Mouse (Mus musculus) myocyte (in vitro differentiated cells): ENCODE data around the gene Lyrm1. TPM values are rescaled to one million over a fixed set of nuclear protein-coding genes. Genes with fewer than 3 reads are reported as not detected.

Source experiments
- H3K27me3 ChIP-seq: one replicate; pipeline ENCODE4 v1.6.1; 2011; ENCODE audit not compliant: control insufficient read depth, insufficient read depth, insufficient read length
- H3K36me3 ChIP-seq: one replicate; pipeline ENCODE4 v1.6.1; 2011; ENCODE audit not compliant: control insufficient read depth, insufficient read depth
- H3K4me2 ChIP-seq: one replicate; pipeline ENCODE4 v1.6.1; 2011; ENCODE audit warnings: low read depth, control low read depth
- H3K4me3 ChIP-seq: one replicate; pipeline ENCODE4 v1.5.1; 2011; ENCODE audit warnings: mild to moderate bottlenecking, control low read depth, moderate library complexity
- H3K79me2 ChIP-seq: one replicate; pipeline ENCODE4 v1.6.1; 2011; ENCODE audit not compliant: control insufficient read depth, insufficient read depth
- H3ac ChIP-seq: one replicate; pipeline ENCODE4 v1.6.1; 2011; ENCODE audit not compliant: control insufficient read depth, insufficient read length
- CEBPB ChIP-seq: IDR thresholded peaks from 2 replicates; pipeline ENCODE4 v1.6.1; 2011; ENCODE audit warnings: mild to moderate bottlenecking, moderate library complexity; ENCODE audit not compliant: poor library complexity, insufficient read depth, severe bottlenecking
- E2F4 ChIP-seq: IDR thresholded peaks from one replicate; pipeline ENCODE4 v1.6.1; 2011; ENCODE audit warnings: mild to moderate bottlenecking, control low read depth, moderate library complexity; ENCODE audit not compliant: insufficient read depth
- MAX ChIP-seq: IDR thresholded peaks from one replicate; pipeline ENCODE4 v1.6.1; 2011; ENCODE audit warnings: low read depth, mild to moderate bottlenecking, control low read depth
- MYOD1 ChIP-seq, 3 experiments: IDR thresholded peaks; one replicate each; pipeline ENCODE4 v1.6.1; 2011; ENCODE audit warnings: control low read depth in 2 of 3, low read depth in 2 of 3, mild to moderate bottlenecking in 2 of 3, moderate library complexity in 1 of 3; ENCODE audit not compliant: insufficient read length in 2 of 3, control insufficient read depth in 1 of 3
- MYOG ChIP-seq, 3 experiments: IDR thresholded peaks; one replicate each; pipeline ENCODE4 v1.6.1; 2011; ENCODE audit warnings: control low read depth in 2 of 3, low read depth in 2 of 3, mild to moderate bottlenecking in 2 of 3; ENCODE audit not compliant: insufficient read length in 2 of 3, control insufficient read depth in 1 of 3, insufficient read depth in 1 of 3
- POLR2A ChIP-seq: IDR thresholded peaks from one replicate; pipeline ENCODE4 v1.6.1; 2011; ENCODE audit warnings: low read depth, mild to moderate bottlenecking, control low read depth, moderate library complexity; ENCODE audit not compliant: insufficient read length
- POLR2AphosphoS2 ChIP-seq: IDR thresholded peaks from one replicate; pipeline ENCODE4 v1.6.1; 2011; ENCODE audit warnings: low read depth, control low read depth; ENCODE audit not compliant: insufficient read length
- REST ChIP-seq: IDR thresholded peaks from one replicate; pipeline ENCODE4 v1.6.1; 2011; ENCODE audit warnings: mild to moderate bottlenecking, control low read depth, moderate library complexity; ENCODE audit not compliant: insufficient read depth, insufficient read length
- SRF ChIP-seq: IDR thresholded peaks from one replicate; pipeline ENCODE4 v1.6.1; 2011; ENCODE audit warnings: low read depth; ENCODE audit not compliant: control insufficient read depth, insufficient read length
- TCF12 ChIP-seq: IDR thresholded peaks from one replicate; pipeline ENCODE4 v1.6.1; 2011; ENCODE audit warnings: mild to moderate bottlenecking, control low read depth; ENCODE audit not compliant: poor library complexity, insufficient read depth, severe bottlenecking
- TCF3 ChIP-seq: IDR thresholded peaks from one replicate; pipeline ENCODE4 v1.6.1; 2011; ENCODE audit warnings: low read depth, control low read depth; ENCODE audit not compliant: insufficient read length
- USF1 ChIP-seq: IDR thresholded peaks from one replicate; pipeline ENCODE4 v1.6.1; 2011; ENCODE audit warnings: low read depth, mild to moderate bottlenecking, control low read depth, moderate library complexity
- polyA plus RNA-seq: library from polyadenylated mRNA; unstranded; fragments of >200 nt; fragmentation: generic; extraction: Trizol; gene quantifications from one replicate; pipeline ENCODE4 v1.2.1, GENCODE M21; 2012; ENCODE audit warnings: missing spikeins

Lyrm1 gene
- polyA plus RNA-seq, 1 experiment = 5.2 TPM

- Histone ChIP-seq H3K27me3 (no peaks in the 10 kb centered on the region), H3K79me2 (no peaks in the 10 kb centered on the region), H3ac (no peak overlapping the region), H3K36me3 (no peaks in the 10 kb centered on the region), H3K4me3 (no peak overlapping the region), H3K4me2 (no peak overlapping the region)
- TF ChIP-seq TCF3 = no peak
- no peak for TF ChIP-seq POLR2AphosphoS2
- no peak for TF ChIP-seq E2F4
- no peak for TF ChIP-seq REST
- no peak for TF ChIP-seq MYOG (IDR thresholded peaks at IDR 0.05; ENCODE audit: control insufficient read depth in 1 of 3, insufficient read depth in 1 of 3, insufficient read length in 2 of 3, low read depth in 2 of 3)
- TF ChIP-seq SRF = no peak
- TF ChIP-seq MAX = no peak
- TF ChIP-seq TCF12 = no peak
- no peak for TF ChIP-seq CEBPB
- no peak for TF ChIP-seq USF1
- no peak for TF ChIP-seq MYOD1 (IDR thresholded peaks at IDR 0.05; ENCODE audit: control insufficient read depth in 1 of 3, insufficient read length in 2 of 3, low read depth in 2 of 3)
Observed at GRCm38 (mm10) chr7:119954047-119954446, 58.4 kb downstream of the Lyrm1 start.

- Histone ChIP-seq H3K27me3 (no peaks in the 10 kb centered on the region), H3ac (no peak overlapping the region), H3K4me2 (no peak overlapping the region), H3K36me3 (no peaks in the 10 kb centered on the region), H3K79me2 (no peaks in the 10 kb centered on the region), H3K4me3 (no peak overlapping the region)
- no peak for TF ChIP-seq REST
- TF ChIP-seq TCF3 = no peak
- TF ChIP-seq CEBPB = no peak
- no peak for TF ChIP-seq MYOD1 (IDR thresholded peaks at IDR 0.05; ENCODE audit: control insufficient read depth in 1 of 3, insufficient read length in 2 of 3, low read depth in 2 of 3)
- no peak for TF ChIP-seq USF1
- no peak for TF ChIP-seq MAX
- no peak for TF ChIP-seq MYOG (IDR thresholded peaks at IDR 0.05; ENCODE audit: control insufficient read depth in 1 of 3, insufficient read depth in 1 of 3, insufficient read length in 2 of 3, low read depth in 2 of 3)
- no peak for TF ChIP-seq TCF12
- TF ChIP-seq POLR2A = no peak
- TF ChIP-seq SRF = no peak
- TF ChIP-seq POLR2AphosphoS2 = no peak
Observed at GRCm38 (mm10) chr7:119957421-119957820, 61.8 kb downstream of the Lyrm1 start.

GRCm38 (mm10) chr7:119959091-119959490 lies 63.4 kb downstream of the Lyrm1 start:
- TF ChIP-seq CEBPB = no peak
- no peak for TF ChIP-seq USF1
- TF ChIP-seq POLR2AphosphoS2 = no peak
- TF ChIP-seq TCF3 = no peak
- no peak for TF ChIP-seq MYOD1 (IDR thresholded peaks at IDR 0.05; ENCODE audit: control insufficient read depth in 1 of 3, insufficient read length in 2 of 3, low read depth in 2 of 3)
- Histone ChIP-seq H3K79me2 (no peaks in the 10 kb centered on the region), H3K4me2 (no peak overlapping the region), H3K4me3 (no peak overlapping the region), H3K27me3 (no peaks in the 10 kb centered on the region), H3ac (no peak overlapping the region), H3K36me3 (no peaks in the 10 kb centered on the region)

GRCm38 (mm10) chr7:119959491-119959890 lies 63.8 kb downstream of the Lyrm1 start:
- no peak for TF ChIP-seq REST
- TF ChIP-seq MAX = no peak
- TF ChIP-seq POLR2AphosphoS2 = no peak
- no peak for TF ChIP-seq POLR2A
- no peak for TF ChIP-seq E2F4
- no peak for TF ChIP-seq SRF
- no peak for TF ChIP-seq USF1
- TF ChIP-seq MYOG (IDR thresholded peaks at IDR 0.05; ENCODE audit: control insufficient read depth in 1 of 3, insufficient read depth in 1 of 3, insufficient read length in 2 of 3, low read depth in 2 of 3) = no peak
- no peak for TF ChIP-seq TCF12
- TF ChIP-seq CEBPB = no peak
- no peak for TF ChIP-seq MYOD1 (IDR thresholded peaks at IDR 0.05; ENCODE audit: control insufficient read depth in 1 of 3, insufficient read length in 2 of 3, low read depth in 2 of 3)
- no peak for TF ChIP-seq TCF3
- Histone ChIP-seq H3K4me2 (no peak overlapping the region), H3ac (no peak overlapping the region), H3K36me3 (no peaks in the 10 kb centered on the region), H3K79me2 (no peaks in the 10 kb centered on the region), H3K4me3 (no peak overlapping the region), H3K27me3 (no peaks in the 10 kb centered on the region)

GRCm38 (mm10) chr7:119960006-119960405 lies 64.3 kb downstream of the Lyrm1 start:
- Histone ChIP-seq H3K36me3 (no peaks in the 10 kb centered on the region), H3ac (no peak overlapping the region), H3K4me2 (no peak overlapping the region), H3K4me3 (no peak overlapping the region), H3K79me2 (no peaks in the 10 kb centered on the region), H3K27me3 (no peaks in the 10 kb centered on the region)
- TF ChIP-seq TCF12 (no peak), POLR2AphosphoS2 (no peak), MAX (no peak), E2F4 (no peak), SRF (no peak), REST (no peak), TCF3 (no peak)
